Mouse (Mus musculus) kidney, postnatal 4 days (tissue): ENCODE measurements around the gene Rundc3b.

ENCODE experiments used
- DNase-seq, 2 experiments: peaks; one replicate each; pipeline ENCODE4 v3.0.0; 2021; ENCODE audit warnings: mixed read lengths in 2 of 2

The Rundc3b gene

DNA sequence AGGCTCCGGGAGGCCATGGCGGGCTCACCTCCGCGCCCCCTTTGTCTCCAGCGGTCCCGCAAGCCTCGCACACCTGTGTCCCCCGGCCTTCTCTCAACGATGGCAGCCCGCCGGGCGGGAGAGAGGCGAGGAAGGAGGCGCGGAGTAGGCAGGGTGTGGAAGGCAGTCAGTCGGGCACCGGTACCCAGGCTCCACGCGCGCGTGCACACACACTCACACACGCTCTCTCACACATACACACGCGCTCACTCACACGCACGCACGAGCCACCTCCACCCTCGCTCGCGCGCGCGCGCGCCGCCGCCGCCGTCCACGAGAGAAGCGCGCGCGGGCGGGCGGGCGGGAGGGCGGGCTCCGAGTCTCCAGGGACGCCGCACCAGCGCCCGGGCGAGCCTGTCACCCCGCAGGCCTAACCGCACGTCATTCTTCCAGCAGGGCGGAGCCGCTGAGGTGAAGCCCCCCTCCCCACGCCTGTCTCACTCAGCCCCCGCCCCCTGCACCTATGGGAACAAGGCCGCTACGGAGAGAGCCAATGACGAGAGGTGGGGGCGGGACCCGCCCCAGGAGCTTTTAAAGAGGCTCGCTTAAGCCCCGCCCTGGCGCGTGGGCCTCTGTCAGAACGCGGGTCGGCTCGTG is at the start of gene Rundc3b:
Rundc3b (minus strand) TSS at position 357 of the 636 bp plus-strand sequence.
- DNase-seq: peak; percentile 88 to 93

DNA sequence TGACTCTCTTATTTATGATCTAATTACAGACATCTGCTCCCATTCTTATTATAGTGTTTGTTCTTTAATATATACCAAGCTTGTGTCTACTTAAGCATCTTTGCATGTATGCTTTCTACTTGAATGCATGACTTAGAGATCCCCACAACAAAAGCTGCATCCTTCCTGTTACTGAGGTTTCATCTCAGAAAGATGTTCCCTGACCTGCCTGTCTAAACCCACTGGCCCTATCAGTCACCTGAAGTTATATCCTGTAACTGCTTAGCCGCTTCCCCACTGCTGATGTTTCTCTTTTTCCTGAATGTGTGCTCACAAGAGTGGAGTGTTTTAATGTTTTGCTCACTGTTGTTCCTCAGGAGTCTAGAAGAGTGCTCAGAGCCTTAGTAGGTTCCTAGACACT is 46.9 kb upstream of the Rundc3b start:
- DNase-seq: no peak

DNA sequence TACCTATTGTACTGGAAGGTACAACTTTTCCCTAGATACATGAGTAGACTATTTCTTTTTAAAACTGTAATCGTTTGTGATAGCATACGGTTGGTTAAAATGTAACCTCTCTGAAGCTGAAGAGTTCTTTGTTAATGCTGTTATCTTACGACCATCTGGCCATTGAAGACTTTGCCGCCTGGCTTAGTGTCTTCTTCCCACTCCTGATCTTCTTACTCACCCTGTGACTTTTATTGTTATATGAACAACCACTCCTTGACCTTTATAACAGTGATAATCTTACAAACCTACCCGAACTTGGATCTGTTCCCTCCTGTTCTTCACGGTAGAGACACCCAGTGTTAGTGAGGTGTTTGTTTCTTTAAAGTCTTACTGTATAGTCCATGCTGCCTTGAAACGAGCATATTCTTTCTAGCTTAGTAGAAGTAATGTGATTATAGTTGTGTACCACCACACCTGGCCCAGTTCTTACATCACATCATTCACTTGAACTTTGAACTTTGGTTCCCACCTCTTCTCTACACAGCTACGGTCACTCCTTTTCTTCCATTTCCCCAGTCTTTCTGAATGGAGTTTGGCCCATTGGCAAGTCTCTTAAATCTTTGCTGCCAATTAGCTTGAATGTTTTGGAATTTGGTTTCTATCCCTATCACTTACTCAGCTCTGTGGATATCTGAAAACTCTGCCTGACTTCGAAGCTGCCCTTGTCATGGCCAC is 45.2 kb upstream of the Rundc3b start:
- no peak for DNase-seq

DNA sequence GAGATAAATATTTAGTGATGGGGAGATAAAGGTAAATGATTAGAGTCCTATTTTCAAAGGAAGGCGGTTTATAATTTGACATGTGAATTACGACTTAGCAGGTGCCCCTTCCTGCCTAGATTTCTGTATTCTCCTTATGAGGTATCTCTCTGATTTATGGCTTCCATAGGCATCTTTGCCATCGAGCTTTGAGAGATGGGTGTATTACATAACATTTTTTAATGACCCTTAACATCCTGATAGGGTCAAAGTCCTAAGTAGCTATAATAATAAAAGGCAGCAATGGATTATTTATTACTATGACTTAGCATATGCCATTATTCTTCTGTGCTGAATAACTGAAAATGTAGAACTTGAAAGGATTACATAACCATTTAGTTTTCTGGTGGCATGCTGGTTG is 41.9 kb upstream of the Rundc3b start:
- no peak for DNase-seq

DNA sequence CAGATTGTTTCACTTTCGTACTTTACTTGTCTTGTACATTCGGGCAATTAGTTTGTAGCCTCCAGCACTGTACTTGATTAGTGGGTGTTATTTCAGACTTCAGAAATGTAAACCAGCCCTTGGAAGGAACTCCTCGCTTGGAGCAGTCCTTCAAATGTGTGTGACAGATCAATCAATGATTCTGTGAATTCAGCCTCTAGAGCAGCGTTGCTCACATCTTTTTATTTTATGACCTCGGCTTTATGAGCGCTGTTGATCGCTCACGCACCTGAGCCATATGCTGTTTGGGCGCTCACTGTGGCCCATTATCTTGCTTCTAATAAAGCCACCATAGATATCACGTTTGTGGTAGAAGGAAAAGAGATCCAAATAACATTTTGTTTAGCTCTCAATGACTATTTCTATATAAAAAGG is 38.0 kb upstream of the Rundc3b start:
- no peak for DNase-seq

DNA sequence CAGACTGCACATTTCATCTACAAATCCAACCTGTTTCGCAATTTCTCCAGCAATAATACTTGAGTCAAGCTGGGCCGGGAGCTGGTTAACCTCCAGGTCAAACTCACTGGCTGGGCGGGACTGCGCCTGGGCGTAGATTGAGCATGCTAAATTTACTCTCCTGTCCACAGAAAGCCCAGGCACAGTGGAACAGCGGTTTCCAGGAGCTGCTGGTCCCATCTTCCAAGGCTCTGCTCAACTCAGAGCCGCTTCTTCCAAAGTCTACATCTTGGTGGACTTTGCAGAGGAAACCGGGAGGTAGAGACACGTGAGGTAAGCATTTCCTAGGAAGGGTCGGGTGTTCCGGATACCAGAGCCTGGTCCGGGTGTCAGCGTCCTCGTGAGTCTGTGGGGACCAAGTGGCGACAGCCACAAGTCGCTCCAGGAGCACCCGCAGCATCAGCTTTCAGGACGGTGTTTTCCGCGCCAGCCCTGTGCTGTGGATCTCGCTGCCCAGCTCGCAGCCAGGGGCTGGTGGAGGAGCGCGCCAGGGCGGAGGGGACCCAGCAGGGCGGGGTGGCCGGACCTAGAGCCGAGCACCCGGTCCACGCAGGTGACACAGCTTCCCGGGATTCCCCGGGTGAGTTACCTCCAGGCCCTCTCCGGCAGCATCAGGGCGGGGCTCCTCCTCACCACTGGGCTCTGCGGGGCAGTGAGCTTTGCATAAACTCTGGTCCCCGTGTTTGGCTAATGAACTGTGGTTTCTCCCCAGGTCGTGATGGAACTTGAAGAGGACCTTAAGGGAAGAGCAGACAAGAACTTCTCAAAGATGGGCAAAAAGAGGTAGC is 37.4 kb upstream of the Rundc3b start, which contains the start of gene Abcb1a:
Abcb1a (plus strand) TSS at position 167 of the 827 bp plus-strand sequence.
- peak; percentile 29 to 46 for DNase-seq

DNA sequence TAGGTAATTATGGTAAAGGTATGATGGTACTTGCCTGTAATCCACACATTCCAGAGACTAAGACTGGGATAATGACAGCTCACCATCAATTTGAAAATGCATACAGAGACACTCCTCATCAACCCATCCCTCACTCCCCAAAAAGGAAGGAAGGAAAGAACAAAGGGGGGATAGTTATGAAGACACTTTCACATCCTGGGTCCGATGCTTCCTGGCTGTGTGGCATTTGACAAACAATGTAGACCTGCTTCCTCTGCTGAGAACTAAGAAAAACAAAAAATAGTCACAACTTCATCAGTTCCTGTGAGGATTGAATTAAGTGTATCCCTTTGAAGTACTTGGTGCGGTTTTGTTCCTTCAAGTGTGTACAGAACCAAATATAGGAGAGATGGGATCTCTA is 29.3 kb upstream of the Rundc3b start:
- DNase-seq: no peak

DNA sequence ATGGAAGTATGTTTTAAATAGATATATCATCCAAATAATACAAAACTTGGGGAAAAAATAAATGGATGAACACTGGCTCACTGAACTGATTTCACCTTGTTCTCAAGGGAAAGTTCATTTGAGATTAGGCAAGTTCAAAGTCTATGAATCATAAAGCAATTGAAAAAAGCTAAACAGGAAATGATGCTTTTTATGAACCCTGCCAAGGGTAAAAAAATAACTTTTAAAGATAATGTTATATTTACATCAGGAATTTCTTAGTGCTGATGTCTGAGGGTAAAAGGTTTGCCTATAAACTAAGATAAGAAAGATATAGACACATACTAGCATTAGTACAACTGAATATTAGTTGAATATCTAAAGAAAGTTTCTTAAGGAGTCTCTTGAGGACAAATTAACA is 26.0 kb upstream of the Rundc3b start:
- DNase-seq: no peak

DNA sequence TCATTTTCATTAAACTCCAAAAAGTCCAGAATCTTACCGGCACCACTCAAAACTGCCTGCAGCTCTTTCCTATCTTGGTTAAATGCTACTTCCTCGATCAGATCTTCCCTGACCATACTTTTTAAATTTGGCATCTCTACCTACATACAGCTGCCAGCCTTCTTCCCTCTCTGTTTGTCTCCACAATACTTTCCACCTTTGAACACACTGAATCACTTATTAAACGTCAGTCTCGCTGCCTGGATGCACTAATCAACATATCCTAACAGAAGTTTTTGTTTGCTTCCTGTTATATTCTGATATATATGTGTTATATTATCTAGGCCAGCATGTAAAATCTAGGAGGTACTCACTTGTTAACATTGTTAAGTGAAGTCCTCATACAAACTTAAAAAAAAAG is 25.5 kb upstream of the Rundc3b start:
- no peak for DNase-seq

DNA sequence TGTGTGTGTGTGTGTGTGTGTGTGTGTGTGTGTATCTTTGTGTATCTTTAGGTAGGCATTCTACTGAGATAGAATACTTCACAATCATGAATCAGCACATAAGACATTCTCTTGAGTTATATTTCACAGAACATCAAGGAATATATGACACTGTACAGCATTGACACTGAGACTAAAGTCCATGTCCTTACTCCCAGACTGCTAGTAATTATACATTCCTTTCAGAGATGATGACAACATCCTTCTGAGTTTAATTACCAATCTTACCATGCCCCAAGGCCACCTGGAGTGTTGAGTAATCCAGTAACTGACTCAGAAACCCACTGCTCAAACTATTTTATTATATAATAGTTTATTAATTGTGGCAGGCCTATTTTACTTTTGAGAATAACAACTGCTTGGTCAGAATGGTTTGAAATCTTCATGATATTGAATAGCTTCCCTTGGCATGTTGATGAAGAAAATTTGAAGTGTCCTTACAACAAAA is 11.8 kb upstream of the Rundc3b start:
- DNase-seq: no peak

DNA sequence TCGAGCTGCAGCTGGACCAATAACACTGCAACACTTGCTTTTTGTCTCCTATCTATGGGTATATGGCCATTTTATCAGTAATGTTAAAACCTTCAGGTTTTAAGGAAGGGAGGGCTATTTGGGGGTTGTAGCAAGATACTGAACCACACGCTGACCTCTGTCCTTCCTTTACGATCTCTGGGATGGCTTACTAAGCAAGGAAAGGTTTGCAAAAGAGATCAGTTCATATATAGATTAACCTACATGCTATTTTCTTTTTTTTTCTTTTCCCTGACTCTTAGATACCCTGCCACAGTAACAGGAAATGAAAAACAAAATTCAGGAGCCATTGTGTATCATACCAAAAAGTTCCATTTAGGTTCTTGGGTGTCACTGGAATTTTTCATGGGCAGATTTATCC is 10.1 kb upstream of the Rundc3b start:
- DNase-seq: no peak

DNA sequence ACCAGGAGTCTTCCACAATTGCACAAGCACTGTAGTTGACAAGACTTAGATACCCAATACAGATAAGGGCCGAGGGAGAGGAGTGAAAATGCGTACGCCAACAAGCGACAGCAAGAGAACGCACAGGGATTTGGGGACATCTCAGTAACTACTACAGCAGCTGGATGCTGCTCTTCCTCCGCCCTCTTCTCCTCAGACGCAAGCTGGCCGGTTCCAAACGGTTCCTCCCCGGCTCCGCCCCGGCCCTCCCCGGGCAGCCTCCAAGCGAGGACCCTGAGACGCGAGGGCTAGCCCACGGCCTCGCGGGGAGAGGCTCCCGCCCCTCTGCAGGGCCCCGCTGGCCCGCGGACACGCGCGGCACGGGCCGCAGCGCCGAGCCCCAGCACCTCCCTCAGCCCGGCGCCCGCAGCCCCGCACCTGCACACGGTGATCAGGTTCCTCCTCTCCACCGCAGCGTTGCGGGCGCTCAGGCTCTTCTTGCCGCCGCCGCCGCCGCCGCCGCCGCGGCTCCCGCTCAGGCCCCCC is 619 bp downstream of the Rundc3b start:
- peak; percentile 54 to 67 for DNase-seq

DNA sequence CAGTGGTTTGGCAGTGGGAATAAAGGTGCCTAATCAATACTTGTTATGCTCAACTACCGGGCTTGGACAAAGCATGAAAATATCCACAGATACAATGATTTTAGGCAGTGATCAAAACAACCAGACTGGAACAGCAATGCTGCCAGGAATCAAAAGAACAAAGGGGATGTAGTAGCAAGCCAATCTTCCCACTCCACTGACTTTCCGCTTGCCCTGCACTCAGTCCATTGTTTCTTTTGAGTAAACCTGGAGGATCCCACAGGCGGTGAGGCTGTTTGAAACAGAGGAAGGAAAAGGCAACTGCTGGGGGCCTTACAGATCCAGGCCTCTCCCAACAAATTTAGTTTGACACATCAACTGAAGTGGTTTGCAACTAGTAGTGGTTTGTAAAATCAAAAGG is 51.6 kb downstream of the Rundc3b start:
- no peak for DNase-seq

DNA sequence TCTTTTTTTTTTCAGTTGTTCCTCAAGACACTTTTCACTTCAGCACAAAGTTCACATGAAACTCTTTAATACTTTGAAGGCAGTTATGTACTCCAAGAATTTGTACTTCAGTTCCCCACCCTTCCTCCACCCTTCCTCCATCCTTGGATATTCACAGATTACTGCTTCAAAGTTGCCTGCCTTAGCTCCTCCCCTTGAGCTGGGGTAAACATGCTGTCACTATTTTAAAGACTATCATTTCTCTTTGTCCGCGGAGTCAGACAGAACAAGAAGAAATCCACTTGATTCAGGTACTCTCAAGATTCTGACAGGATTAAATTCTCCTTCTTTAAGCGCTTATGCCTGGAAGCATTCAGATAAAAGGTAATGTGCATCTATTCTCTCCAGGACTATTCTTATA is 55.9 kb downstream of the Rundc3b start:
- no peak for DNase-seq

DNA sequence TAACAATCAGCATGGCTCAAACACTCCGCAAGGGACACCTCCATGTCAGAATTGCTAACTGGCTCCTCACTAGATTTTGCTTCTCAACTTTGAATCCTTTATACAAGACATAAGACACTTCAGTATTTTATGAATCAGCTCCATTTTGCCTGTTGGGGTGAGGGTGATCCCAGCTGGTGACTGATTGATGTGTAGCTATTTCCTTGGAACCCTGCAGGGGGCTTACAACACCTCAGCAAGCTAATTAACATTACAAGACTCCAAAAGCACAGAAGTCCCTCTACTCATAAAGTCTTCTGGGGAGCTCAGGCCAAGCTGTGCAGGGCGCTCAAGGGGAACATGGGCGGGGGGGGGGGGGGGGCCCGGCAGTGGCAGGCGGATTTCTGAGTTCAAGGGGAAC is 78.2 kb downstream of the Rundc3b start:
- DNase-seq: no peak

DNA sequence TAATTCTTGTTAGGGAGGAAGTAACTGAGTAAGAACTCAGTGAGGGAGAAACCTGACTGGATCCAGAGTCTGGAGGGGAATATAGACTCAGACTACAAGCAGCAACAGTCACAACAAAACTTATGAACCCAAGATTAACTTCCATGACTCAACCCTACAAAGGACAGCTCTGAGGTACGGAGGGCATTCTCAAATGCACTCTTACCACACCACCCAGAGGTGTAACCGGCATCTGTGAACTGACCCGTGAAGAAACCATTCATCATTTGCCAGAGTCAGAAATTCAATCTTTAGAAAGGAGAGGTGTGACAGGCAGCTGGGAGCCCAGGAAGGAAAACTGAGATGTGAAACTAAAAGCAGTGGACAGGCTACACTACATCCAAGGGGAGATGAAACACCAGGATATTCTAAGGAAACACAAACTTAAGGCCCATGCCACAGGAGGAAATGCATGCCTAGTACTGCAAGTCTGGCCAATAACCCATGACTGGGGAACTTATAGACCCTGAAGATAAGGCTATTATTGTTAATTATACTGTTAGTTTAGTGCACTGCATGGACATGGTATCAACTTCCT is 80.0 kb downstream of the Rundc3b start:
- DNase-seq: no peak

DNA sequence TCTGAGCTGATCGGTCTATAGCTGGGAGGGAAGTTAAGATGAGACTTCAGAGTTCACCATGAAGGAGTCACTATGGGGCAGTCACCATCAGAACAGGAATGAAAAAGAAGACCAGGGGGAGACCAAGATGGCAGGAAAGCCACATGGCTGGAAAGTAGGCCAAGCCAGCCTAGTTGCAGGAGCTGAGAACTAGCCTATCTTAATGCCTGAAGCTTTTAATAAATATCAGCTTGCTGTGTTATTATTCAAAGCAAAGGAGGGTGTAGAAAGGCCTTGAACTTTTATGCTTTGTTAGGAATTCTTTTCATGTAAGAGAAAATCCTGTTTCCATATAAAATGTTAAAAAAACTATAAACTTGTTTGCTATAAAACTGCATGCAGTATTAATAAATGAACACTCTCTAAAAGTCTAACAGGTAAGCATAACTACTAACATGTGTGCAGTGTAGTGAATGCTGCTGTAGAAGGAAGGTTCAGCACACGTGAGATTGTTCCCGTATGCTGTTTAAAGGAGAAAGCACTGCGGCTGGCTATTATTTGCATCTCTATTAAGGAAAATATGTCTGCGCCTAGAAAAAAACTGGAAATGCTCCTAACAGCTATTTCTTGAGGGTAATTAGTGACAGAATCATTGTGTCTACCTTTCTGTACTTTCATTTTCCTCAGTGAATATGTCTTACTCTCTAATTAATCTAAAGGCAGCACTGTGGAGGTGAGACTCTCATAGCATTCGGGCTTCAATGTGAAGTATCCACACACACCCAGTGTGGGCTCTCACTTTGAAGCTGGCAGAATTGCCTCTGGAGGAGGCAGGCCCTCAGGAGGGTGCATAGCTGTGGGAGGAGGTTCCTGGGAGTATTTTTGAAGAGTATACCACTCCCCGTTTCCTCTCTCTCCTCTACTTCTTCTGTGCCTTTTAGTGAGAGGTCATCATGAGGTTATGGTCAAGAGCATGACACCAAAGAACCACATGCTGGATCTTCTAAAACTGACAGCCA is 81.3 kb downstream of the Rundc3b start:
- DNase-seq: no peak

DNA sequence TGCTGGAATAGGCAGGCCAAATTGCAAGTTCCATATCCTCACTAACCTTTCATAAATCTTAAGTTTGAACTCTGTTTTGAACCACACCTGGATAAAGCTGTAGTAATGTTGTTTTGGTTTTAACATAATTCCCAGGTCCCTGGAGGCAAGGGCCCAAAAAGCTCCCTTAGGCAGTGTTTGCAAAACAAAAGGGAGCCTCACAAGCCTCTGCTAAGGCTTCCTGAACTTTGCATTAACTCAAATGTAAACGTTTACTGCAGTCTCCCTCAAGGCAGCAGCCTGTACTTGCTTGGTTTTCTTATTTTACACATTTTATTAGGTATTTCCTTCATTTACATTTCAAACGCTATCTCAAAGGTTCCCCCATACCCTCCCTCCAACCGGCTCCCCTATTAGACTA is 103.7 kb downstream of the Rundc3b start:
- DNase-seq: no peak

DNA sequence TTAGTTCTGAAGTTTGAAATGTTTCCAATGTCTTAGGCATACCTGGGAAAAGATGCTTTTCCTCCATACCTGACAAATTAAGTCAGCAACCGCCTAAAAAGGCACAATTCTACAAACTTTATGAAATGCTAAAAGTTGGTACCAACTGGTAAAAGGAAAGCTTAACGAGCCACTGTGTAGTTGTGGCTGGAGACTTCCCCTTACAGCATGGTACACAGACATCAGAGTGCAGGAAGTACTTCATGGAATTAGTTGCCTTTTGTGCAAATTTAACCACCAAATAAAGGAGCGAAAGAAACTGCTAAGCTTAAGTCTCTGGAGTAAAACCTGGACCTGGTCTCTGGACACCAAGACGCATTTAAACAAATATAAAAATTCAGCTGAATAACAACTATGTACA is 131.0 kb downstream of the Rundc3b start:
- no peak for DNase-seq

DNA sequence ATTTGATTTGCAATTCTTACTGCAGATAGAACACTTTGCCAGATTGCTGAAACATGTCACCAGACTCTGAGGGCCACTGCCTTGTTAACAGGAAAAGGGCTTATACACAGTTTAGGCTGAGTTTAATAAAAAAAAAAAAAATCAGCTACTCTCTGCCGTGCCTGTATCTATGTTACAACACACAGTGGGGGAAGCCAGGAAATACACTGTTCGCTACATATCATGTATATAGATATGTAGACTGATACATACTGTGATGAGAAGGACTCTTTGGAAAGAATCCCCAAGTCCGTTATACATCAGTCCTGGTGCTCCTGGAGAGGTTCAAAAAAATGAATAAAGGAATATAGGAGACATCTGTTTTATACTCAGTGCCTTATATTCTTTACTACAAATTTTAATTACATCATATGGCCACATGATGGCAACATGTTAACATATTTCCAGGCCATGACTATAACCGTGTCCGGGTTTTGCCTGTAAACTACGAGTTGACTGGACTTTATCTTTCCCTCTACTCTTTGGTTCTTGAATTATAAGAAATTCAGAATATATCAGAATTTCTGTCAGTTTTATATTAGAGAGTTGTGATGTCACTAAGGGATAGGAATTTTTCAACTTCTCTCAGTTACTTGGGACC is 133.2 kb downstream of the Rundc3b start:
- DNase-seq: no peak

DNA sequence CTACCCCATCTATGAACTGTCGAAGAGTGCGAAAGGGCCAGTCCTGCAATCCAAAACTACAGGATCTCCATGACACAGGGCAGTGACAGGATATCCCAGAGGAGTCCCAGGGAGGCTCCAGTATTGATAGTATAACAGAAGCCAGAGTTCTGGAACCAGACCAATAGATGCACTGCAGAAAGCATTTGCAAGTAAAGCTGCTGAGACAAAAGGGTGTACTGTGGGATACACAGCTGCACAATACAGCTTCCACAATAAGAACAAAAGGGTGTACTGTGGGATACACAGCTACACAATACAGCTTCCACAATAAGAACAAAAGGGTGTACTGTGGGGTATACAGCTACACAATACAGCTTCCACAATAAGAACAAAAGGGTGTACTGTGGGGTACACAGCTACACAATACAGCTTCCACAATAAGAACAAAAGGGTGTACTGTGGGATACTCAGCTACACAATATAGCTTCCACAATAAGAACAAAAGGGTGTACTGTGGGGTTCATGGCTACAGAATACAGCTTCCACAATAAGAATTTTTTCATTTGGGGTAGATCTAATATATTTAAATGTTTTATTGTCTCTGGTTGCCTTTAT is 134.0 kb downstream of the Rundc3b start:
- DNase-seq: no peak
